Mouse (Mus musculus): ENCODE data around the gene Dhcr7.

Dhcr7 gene

GRCm38 (mm10) chr7:143833581-143834190, 10.7 kb downstream of the Dhcr7 start:
- DNase-seq: no peak

- no peak for DNase-seq
Observed at GRCm38 (mm10) chr7:143834316-143834715, 11.4 kb downstream of the Dhcr7 start.

GRCm38 (mm10) chr7:143834972-143835371, 12.0 kb downstream of the Dhcr7 start:
- DNase-seq: no peak

GRCm38 (mm10) chr7:143837705-143838358, 14.9 kb downstream of the Dhcr7 start:
- peak; percentile 48 for DNase-seq

- DNase-seq: no peak
Observed at GRCm38 (mm10) chr7:143840121-143840520, 17.2 kb downstream of the Dhcr7 start.

GRCm38 (mm10) chr7:143841301-143841700, 18.4 kb downstream of the Dhcr7 start:
- DNase-seq: no peak

- no peak for DNase-seq
Observed at GRCm38 (mm10) chr7:143848127-143848767, 25.3 kb downstream of the Dhcr7 start.

GRCm38 (mm10) chr7:143848768-143849482, 26.0 kb downstream of the Dhcr7 start:
- DNase-seq: no peak

GRCm38 (mm10) chr7:143866538-143866937, 43.6 kb downstream of the Dhcr7 start, which contains the start of gene Gm498:
Gene Gm498, plus strand, starts transcription at chr7:143866838.
- DNase-seq: no peak

GRCm38 (mm10) chr7:143868874-143869273, 45.9 kb downstream of the Dhcr7 start:
- DNase-seq: no peak

- DNase-seq: no peak
Observed at GRCm38 (mm10) chr7:143883717-143884116, 60.8 kb downstream of the Dhcr7 start.

GRCm38 (mm10) chr7:143891146-143891545, 68.2 kb downstream of the Dhcr7 start:
- DNase-seq: no peak

GRCm38 (mm10) chr7:143892361-143892760, 69.4 kb downstream of the Dhcr7 start:
- DNase-seq: no peak
